Mouse (Mus musculus) stomach, embryonic 14.5 days (tissue): ENCODE results near the gene Cmtm7. TPM values are rescaled to one million over a fixed set of nuclear protein-coding genes. Genes with fewer than 3 reads are reported as not detected.
"Not testable (repeated sequence)": the region's sequence is repeated elsewhere in the genome, so short reads cannot be mapped to it uniquely, and the experiment has no call there.

Experiments used
- ATAC-seq: fragments of 200-750 bp; cut with Nextera tagmentation; 2 replicates; pipeline ENCODE4 v1.8.0; 2017; ENCODE audit warnings: low read depth, moderate TSS enrichment; ENCODE audit not compliant: insufficient number of reproducible peaks, insufficient read depth, low FRiP score
- H3K27ac ChIP-seq: fragments of 300-500 bp; sonication (generic); 2 replicates; pipeline ENCODE4 v1.5.1; 2014; ENCODE audit warnings: mild to moderate bottlenecking, low read length, moderate library complexity, mixed read lengths
- H3K27me3 ChIP-seq: fragments of 300-500 bp; sonication (generic); 2 replicates; pipeline ENCODE4 v1.6.1; 2014; ENCODE audit warnings: low read length, control low read depth, mixed read lengths; ENCODE audit not compliant: control insufficient read depth, insufficient read depth
- H3K36me3 ChIP-seq: fragments of 300-500 bp; sonication (generic); 2 replicates; pipeline ENCODE4 v1.6.1; 2014; ENCODE audit warnings: mild to moderate bottlenecking, control low read depth, low read length, moderate library complexity, mixed read lengths; ENCODE audit not compliant: control insufficient read depth, insufficient read depth
- H3K4me1 ChIP-seq: fragments of 300-500 bp; sonication (generic); 2 replicates; pipeline ENCODE4 v1.6.1; 2014; ENCODE audit warnings: low read length, control low read depth, mixed read lengths; ENCODE audit not compliant: control insufficient read depth, insufficient read depth
- H3K4me2 ChIP-seq: fragments of 300-500 bp; sonication (generic); replicated peaks from 2 replicates; pipeline ENCODE4 v1.6.1; 2014; ENCODE audit warnings: low read depth, low read length, control low read depth
- H3K4me3 ChIP-seq: fragments of 300-500 bp; sonication (generic); 2 replicates; pipeline ENCODE4 v1.5.1; 2014; ENCODE audit warnings: low read depth, low read length, control low read depth
- H3K9ac ChIP-seq: fragments of 300-500 bp; sonication (generic); replicated peaks from 2 replicates; pipeline ENCODE4 v1.6.1; 2014; ENCODE audit warnings: low read depth, mild to moderate bottlenecking, control low read depth, low read length, moderate library complexity, mixed read lengths
- H3K9me3 ChIP-seq: fragments of 300-500 bp; sonication (generic); 2 replicates; pipeline ENCODE4 v1.6.1; 2016; ENCODE audit warnings: low read depth, low read length, control low read depth; ENCODE audit not compliant: control insufficient read depth
- WGBS: fragments of 180-500 bp; shearing (Covaris S2); extraction: QIAGEN DNeasy Blood & Tissue Kit; methylation state at CpG from one replicate; pipeline ENCODE4 v1.1.7; 2014; 5-methylcytosine and 5-hydroxymethylcytosine counted together
- polyA plus RNA-seq: library from polyadenylated mRNA; unstranded; fragments of >200 nt; fragmentation: Nextera tagmentation; extraction: Ambion mirVana; gene quantifications from 2 replicates; pipeline ENCODE4 v1.2.1, GENCODE M21; 2014

Cmtm7 gene
- polyA plus RNA-seq, 1 experiment from 2014 or later = 101 TPM

DNA sequence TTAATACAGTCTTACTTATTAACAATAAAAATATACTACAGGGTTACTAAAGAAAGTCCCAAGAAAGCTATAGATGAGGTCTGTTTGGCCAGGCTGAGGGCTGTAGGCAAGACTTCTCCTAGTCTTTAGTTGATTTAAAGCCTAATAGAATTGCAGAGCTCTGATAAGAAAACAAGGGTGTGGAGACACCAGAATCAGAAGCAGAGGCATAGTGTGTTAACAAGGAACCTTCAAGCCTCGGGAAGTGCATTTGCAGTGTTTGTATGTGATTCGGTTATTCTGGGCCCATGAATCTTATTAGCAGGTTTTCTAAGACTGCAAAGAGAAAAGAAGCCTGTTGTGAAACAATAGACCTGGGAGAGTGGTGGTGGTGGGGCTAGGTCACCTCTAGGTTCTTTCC lies 48.4 kb downstream of the Cmtm7 start:
- H3K4me2 ChIP-seq = no peak overlapping the region
- no peak overlapping the region for H3K4me3 ChIP-seq
- no peak overlapping the region for H3K27ac ChIP-seq
- no peak overlapping the region for H3K9ac ChIP-seq
- 57% methylated on average over 2 of the region's 2 CpGs for WGBS
- H3K27me3 ChIP-seq = no peaks in the 10 kb centered on the region
- H3K36me3 ChIP-seq = no peaks in the 10 kb centered on the region; the same call in 1 of the 2 replicates
- ATAC-seq = no peak
- H3K9me3 ChIP-seq = no peaks in the 10 kb centered on the region
- H3K4me1 ChIP-seq = peaks cover 19% of the 10 kb centered on the region

DNA sequence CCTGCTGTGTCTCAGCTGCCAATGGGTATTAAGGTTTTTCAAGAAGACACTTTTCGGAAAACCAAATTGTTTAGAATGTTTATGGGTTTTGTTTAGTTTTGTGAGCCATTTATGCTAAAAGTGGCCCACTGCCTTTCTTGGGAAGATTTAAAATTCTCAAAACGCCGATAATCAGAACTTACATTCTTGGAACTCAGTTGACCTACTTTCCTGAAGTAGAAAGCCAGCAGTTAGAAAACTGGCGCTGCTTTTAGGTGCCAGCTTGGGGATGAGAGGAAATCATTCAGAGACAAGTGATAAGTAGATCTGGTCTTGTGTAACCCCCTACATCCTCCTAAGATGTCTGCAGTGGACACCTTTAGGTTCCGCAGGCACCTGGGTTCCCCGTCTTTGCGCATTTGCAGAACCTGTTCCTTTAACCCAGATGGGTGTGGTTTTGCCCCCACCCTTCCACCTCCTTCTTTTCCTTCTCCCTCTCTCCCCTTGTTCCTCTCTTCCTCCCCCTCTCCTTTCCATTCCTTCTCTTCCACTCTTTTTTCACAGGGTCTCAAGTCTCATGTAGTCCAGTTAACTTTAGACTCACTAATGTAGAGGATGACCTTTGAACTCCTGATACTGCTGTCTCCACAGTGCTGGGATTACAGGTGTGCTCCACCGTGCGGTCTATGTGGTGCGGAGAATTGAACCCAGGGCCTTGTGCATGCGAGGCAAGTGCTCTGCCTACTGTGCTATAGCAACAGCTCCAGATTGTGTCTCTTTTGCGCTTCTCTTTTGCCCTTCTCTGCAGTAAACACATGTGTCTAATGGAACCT lies 49.6 kb downstream of the Cmtm7 start:
- WGBS = 57% methylated on average over 12 of the region's 12 CpGs
- no peak overlapping the region for H3K27ac ChIP-seq
- H3K36me3 ChIP-seq = no peaks in the 10 kb centered on the region
- peaks cover 19% of the 10 kb centered on the region for H3K4me1 ChIP-seq
- no peaks in the 10 kb centered on the region for H3K27me3 ChIP-seq
- ATAC-seq = no peak
- peak overlapping the region; percentile 75; the same call in 1 of the 2 replicates for H3K9ac ChIP-seq
- H3K4me3 ChIP-seq = peak overlapping the region; percentile 72
- peak overlapping the region; percentile 46 for H3K4me2 ChIP-seq
- no peaks in the 10 kb centered on the region for H3K9me3 ChIP-seq

DNA sequence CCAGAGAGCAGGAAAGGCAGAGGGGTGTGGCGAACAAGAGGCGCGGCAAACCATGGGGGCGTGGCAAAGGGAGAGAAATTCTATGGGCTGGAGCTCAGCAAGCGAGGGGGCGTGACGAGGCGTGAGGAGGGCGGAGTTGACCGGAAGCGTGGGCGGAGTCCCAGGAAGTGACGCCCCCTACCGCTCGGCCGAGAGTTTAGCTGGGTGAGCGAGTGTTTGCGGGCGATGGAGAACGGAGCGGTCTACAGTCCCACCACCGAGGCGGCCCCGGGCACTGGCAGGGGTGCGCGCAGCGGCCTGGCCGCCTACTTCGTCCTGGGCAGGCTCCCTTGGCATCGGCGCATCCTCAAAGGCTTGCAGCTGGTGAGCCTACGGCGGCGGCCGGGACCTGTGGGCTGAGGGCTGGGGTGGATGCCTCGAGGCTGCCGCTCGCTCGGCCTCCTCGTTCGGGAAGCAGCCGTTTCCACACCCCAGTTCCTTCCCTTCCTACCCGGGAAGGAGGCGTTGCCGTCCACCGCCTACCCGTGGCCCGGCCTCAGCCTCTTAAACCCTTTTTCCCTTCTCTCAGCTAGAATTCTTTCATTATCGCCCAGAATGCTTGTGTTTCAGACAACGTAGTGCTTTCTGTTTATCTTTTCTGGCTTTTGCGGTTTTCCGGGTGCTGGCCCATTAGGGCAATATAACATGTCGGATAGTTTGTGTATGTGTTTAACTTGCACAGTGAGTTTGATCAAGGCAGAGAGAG lies 50.5 kb downstream of the Cmtm7 start, which contains the start of gene Cmtm6:
Cmtm6 (plus strand) TSS at position 106 of the 745 bp plus-strand sequence.
- H3K36me3 ChIP-seq = no peaks in the 10 kb centered on the region
- H3K9me3 ChIP-seq = no peaks in the 10 kb centered on the region
- peak within 1 kb of the TSS; percentile 72 for H3K4me3 ChIP-seq
- peaks cover 15% of the 10 kb centered on the region for H3K4me1 ChIP-seq
- peak; percentile 90 for ATAC-seq
- peak within 1 kb of the TSS; percentile 46 for H3K4me2 ChIP-seq
- WGBS = under 1% methylated on average over 53 of the region's 53 CpGs
- peak within 1 kb of the TSS; percentile 84 for H3K27ac ChIP-seq
- peak within 1 kb of the TSS; percentile 75 for H3K9ac ChIP-seq
- H3K27me3 ChIP-seq = no peaks in the 10 kb centered on the region

DNA sequence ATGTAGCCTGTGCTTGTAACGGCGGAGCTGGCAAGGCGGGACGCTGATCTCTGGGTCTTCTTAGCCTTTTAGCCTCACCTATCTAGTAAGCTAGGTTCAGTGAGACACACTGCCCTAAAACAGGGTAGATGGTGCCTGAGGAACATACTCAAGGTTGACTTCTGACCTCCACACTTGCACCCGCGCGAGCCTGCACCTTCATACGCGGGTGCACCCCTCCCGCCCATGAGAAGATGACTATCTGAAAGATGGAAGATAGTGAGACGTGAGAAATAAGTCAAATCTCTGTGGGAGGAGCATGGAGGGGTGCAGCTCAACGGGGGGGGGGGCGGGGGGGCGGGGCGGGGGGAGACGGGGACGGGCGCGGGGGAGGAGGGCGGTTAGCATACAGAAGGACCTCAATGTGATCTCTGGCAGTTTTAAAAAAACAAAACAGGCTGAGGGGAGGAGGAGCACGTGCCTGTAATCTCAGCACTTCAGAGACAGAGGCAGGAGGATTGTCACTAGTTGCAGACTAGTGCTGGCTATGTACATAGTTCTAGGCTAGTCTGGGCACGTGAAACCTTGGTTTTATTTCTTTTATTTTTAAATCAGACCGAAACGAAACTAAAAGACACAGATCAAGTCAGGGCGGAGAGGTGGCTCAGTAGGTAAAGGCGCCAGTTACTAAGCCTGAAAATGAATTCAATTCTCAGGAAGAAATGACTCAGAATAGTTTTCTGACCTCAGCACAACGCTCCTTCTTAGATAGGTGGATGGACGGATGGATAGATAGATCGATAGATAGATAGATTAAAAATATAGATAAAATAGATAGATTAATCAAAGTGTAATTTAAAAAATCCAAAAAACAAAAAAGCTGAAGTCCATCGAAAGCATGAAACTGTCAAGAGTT lies 51.5 kb downstream of the Cmtm7 start:
- no peaks in the 10 kb centered on the region for H3K9me3 ChIP-seq
- no peak overlapping the region for H3K9ac ChIP-seq
- no peak overlapping the region; the same call in 1 of the 2 replicates for H3K27ac ChIP-seq
- H3K27me3 ChIP-seq = no peaks in the 10 kb centered on the region
- peak overlapping the region; percentile 72 for H3K4me3 ChIP-seq
- 28% methylated on average over 27 of the region's 30 CpGs for WGBS
- ATAC-seq = no peak
- H3K36me3 ChIP-seq = no peaks in the 10 kb centered on the region
- H3K4me1 ChIP-seq = peaks cover 15% of the 10 kb centered on the region
- H3K4me2 ChIP-seq = peak overlapping the region; percentile 46

DNA sequence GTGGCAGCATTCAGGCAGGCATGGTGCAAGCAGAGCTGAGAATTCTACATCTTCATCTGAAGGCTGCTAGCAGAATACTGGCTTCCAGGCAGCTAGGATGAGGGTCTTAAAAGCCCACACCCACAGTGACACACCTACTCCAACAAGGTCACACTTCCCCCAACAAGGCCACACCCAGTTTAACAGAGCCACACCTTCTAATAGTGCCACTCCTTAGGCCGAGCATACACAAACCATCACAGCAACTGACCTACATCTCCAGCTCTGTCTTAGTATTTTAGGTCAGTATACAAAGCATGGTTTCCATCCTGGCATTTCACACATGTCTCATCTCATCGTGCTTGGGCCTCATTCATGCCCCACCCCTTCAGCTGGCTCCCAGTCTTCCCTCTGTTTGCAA lies 53.2 kb downstream of the Cmtm7 start:
- H3K4me3 ChIP-seq, H3K4me2 ChIP-seq, H3K9ac ChIP-seq, H3K27me3 ChIP-seq, H3K27ac ChIP-seq, H3K9me3 ChIP-seq, ATAC-seq: not testable (repeated sequence)
- 40% methylated on average over 2 of the region's 2 CpGs for WGBS
- Histone ChIP-seq H3K36me3 (peaks cover 12% of the 10 kb centered on the region; the same call in 1 of the 2 replicates), H3K4me1 (peaks cover 15% of the 10 kb centered on the region)

DNA sequence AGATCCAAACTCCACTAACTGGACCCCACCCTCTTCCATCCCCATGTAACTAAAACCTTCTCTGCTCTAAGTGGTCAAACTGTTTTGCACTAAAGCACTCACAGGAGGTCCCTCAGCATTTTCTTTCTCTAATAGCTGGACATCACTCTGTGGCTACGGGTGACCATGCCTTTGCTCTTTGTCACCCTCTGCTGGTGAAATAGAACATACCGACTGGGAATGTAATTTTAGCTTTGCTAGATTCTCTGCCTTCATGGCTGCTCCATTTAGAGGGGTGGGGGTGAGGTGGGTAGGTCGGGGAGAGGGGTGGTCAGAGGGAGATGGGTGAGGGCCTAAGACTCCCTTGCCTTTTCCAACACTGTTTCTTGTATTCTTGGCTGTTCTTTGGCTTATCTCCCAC lies 54.3 kb downstream of the Cmtm7 start:
- H3K36me3 ChIP-seq = peaks cover 18% of the 10 kb centered on the region; the same call in 1 of the 2 replicates
- no peak overlapping the region for H3K9ac ChIP-seq
- H3K4me3 ChIP-seq = no peak overlapping the region
- H3K27ac ChIP-seq = no peak overlapping the region
- H3K4me1 ChIP-seq = peaks cover 8% of the 10 kb centered on the region
- ATAC-seq = no peak
- no peaks in the 10 kb centered on the region for H3K27me3 ChIP-seq
- 0% methylated on average over 3 of the region's 3 CpGs for WGBS
- H3K4me2 ChIP-seq = no peak overlapping the region
- H3K9me3 ChIP-seq = no peaks in the 10 kb centered on the region

GRCm38 (mm10) chr9:114716677-114717331 lies 64.9 kb downstream of the Cmtm7 start:
- Histone ChIP-seq H3K9ac (no peak overlapping the region), H3K36me3 (peaks cover 55% of the 10 kb centered on the region), H3K27ac (no peak overlapping the region), H3K4me3 (no peak overlapping the region), H3K27me3 (no peaks in the 10 kb centered on the region), H3K9me3 (no peaks in the 10 kb centered on the region), H3K4me1 (no peaks in the 10 kb centered on the region), H3K4me2 (no peak overlapping the region)
- no peak for ATAC-seq
- 57% methylated on average over 18 of the region's 18 CpGs for WGBS
